Mouse (Mus musculus) retina, embryonic 14.5 days (tissue): Measurements from ENCODE around the gene Wdr45.

Experiments
- DNase-seq: peaks from one replicate; pipeline ENCODE4 v3.0.0-alpha.2; 2015; ENCODE audit warnings: low spot score

Wdr45 gene

DNA sequence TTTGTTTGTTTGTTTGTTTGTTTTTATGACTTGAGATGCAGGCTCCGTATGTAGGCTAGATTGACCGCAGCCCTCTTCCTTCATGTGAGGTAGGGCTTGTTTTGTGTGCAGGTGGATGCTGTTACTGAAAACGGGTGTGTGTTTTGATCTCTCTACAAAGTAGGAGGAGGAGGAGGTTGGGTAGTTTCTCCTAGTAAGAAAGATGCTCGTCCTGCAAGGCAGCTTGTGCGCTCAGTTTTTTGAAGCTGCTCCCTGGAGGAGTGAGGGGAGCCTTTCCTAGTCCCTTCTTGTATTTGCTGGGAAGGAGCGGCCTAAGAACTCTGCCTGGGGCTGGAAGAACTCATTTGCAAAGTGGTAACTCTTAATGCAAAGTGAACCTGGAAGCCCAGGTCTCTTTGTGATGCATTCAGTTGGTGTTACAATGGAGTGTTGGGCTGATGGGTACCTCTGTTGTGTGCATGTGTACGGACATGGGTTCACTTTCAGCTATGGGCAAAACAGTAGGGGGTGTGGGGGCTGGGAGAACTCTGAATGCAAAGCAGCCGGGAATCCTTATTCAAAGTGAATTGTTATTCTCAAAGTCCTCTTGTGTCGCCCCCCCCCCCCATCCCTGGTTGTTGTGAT, 50.6 kb downstream of the Wdr45 start:
- DNase-seq: no peak

DNA sequence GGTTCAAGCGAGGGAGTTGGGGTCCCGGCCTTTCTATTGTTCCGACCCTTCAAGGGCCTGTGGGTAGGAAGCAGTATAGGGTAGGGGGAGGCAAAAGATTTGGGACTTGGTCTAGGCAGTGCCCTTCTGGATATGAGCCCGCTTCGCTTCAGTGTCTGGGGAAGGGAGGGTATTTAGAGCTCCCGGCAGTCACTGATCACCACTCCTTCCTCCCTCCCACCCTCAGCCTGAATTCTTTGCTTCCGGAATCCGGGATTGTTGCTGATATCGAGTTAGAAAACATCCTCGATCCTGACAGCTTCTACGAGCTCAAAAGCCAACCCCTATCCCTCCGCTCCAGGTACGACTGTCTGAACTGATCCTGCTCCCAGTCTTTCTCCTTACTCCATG, 51.1 kb downstream of the Wdr45 start:
- no peak for DNase-seq

DNA sequence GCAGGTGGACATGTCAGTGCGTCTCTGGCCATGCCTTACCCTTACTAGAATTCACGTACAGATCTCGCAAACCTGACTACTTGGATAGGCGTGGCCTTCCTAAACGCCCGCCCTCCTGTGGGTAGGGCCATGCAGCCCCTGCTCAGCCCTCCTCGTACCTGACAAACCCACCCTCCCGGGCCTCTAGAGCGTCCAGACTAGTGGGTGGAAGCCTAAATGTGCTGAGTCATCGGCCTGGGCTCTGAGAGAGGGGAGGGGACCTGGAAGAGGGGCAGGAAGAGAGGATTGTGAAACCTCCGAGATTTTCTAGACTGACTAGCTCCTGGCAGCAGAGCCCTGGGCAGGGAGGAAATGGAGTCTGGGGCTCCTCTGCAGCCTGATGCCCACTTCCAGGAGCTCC, 51.6 kb downstream of the Wdr45 start:
- peak; percentile 24 for DNase-seq

- no peak for DNase-seq
These were observed 55.3 kb downstream of the Wdr45 start for GRCm38 (mm10) chrX:7769302-7770017.

DNA sequence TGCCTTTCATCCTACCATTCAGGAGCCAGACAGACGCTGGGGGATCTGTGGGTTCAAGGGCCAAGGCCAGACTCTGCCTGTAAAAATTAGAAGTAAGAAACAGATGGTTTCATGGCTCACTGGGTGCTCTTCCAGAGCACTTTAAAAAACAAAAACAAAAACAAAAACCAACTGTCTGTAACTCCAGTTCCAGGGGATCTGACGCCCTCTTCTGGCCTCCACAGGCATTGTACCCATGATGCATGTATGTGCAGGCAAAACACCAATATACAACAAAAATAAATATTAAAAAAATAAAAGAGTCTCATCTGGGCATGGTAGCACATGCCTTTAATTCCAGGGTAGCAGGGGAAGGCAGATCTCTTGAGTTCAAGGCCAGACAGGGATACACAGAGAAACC, 58.6 kb downstream of the Wdr45 start:
- DNase-seq: no peak

- DNase-seq: no peak
These were observed 61.5 kb downstream of the Wdr45 start for GRCm38 (mm10) chrX:7775501-7776205.

GRCm38 (mm10) chrX:7776329-7777082, 62.4 kb downstream of the Wdr45 start:
- peak; percentile 71 for DNase-seq
